Mouse (Mus musculus): ENCODE data around the gene Chmp3.

The Chmp3 gene

GRCm38 (mm10) chr6:71621551-71621950, 78.0 kb downstream of the Chmp3 start:
- WGBS: 68% methylated on average over 5 of the region's 5 CpGs

GRCm38 (mm10) chr6:71621981-71622380, 78.4 kb downstream of the Chmp3 start:
- 32% methylated on average over 5 of the region's 5 CpGs for WGBS

DNA sequence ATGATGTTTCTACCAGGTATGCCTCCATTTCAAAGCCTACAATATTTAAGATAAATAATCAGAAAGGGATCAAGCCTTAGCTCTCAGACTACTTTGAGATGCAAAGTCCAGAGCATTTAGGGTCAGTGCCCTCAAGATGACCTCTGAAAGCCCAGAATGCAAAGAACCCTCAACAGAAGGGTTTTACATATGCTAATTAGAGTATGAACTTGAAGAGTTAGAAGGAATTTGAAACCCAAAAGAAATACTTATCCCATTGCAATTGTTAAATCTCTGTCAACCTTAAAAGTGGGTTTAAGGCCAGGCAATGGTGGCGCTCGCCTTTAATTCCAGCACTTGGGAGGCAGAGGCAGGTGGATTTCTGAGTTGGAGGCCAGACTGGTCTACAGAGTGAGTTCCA, 82.4 kb downstream of the Chmp3 start:
- 95% methylated on average over 2 of the region's 2 CpGs for WGBS

- 17% methylated on average over 2 of the region's 2 CpGs for WGBS
Measured at GRCm38 (mm10) chr6:71631196-71631595, 87.6 kb downstream of the Chmp3 start.

GRCm38 (mm10) chr6:71631706-71632461, 88.3 kb downstream of the Chmp3 start:
- under 1% methylated on average over 42 of the region's 42 CpGs for WGBS

All from cerebral cortex, adult 2 months (tissue).